Mouse (Mus musculus) forebrain, embryonic 10.5 days (tissue): ENCODE measurements at regions not wholly inside any gene's neighbourhood (a gene's known extent, or its start where the extent isn't known, plus 50 kb on each side); places are given as distances from the start of the nearest gene placed in this dataset.
A peak's percentile ranks its signal among the peaks of the same experiment; 100 is the strongest.
"Not testable (repeated sequence)": the region's sequence is repeated elsewhere in the genome, so short reads cannot be mapped to it uniquely, and the experiment has no call there.

Experiments used
- DNase-seq: peaks from one replicate; pipeline ENCODE4 v3.0.0-alpha.2; 2017; ENCODE audit warnings: low spot score; ENCODE audit errors: extremely low spot score
- H3K27ac ChIP-seq: fragments of 300-500 bp; sonication (generic); 2 replicates; pipeline ENCODE4 v1.5.1; 2016; ENCODE audit warnings: mild to moderate bottlenecking
- H3K27me3 ChIP-seq: fragments of 300-500 bp; sonication (generic); 2 replicates; pipeline ENCODE4 v1.6.1; 2016; ENCODE audit warnings: mild to moderate bottlenecking; ENCODE audit not compliant: poor library complexity, severe bottlenecking
- H3K36me3 ChIP-seq: fragments of 300-500 bp; sonication (generic); replicated peaks from 2 replicates; pipeline ENCODE4 v1.6.1; 2016; ENCODE audit warnings: mild to moderate bottlenecking, moderate library complexity
- H3K4me1 ChIP-seq: fragments of 300-500 bp; sonication (generic); 2 replicates; pipeline ENCODE4 v1.6.1; 2016
- H3K4me3 ChIP-seq: fragments of 300-500 bp; sonication (generic); 2 replicates; pipeline ENCODE4 v1.5.1; 2016; ENCODE audit warnings: mild to moderate bottlenecking, moderate library complexity
- H3K9me3 ChIP-seq: fragments of 300-500 bp; sonication (generic); 2 replicates; pipeline ENCODE4 v1.6.1; 2016; ENCODE audit warnings: mild to moderate bottlenecking, moderate library complexity
- WGBS: fragments of 180-500 bp; shearing (Covaris S2); methylation state at CpG from one replicate; pipeline ENCODE4 v1.1.7; 2016; 5-methylcytosine and 5-hydroxymethylcytosine counted together

GRCm38 (mm10) chr2:116331801-116332200, 266.2 kb upstream of the Meis2 start:
- no peak overlapping the region for H3K27ac ChIP-seq
- H3K9me3 ChIP-seq = no peaks in the 10 kb centered on the region
- peaks cover 3% of the 10 kb centered on the region; the same call in 1 of the 2 replicates for H3K4me1 ChIP-seq
- H3K36me3 ChIP-seq = no peaks in the 10 kb centered on the region
- no peaks in the 10 kb centered on the region for H3K27me3 ChIP-seq
- no peak overlapping the region for H3K4me3 ChIP-seq
- WGBS = 93% methylated on average over 3 of the region's 3 CpGs
- no peak for DNase-seq

DNA sequence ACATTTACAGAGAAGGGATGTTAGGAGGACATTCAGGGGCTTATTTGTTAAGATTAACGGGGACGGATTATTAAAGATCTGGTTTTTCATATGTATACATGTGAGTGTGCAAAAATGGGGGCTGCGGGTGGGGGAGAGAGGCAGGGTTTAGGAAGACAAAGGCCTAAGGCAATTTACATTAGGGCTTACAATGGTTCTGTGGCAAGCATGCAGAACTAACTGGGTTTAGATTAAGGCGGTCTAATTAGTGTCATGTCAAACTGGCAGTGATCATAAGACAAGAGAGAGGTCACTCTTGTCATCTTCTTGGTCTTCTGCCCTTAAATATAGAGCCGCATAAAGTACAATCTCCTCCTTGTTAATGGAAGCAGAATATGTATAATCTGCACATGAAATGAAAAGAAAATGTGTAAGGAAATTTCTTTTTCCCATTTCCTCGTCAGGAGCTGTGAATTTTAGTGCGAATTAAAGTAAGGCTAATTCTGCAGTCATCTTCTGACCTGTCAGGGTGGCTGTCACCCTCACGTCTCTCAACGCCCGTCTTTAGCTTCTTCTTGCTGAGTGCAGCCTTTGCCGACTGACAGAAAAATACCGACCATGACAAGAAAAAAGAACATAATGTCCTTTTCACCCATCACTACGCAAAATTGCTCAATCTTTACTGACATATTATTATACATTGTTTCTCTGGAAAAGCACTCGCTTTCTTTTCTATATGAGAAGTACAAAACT, 256.6 kb upstream of the Meis2 start:
- H3K27me3 ChIP-seq = no peaks in the 10 kb centered on the region
- no peak overlapping the region for H3K4me3 ChIP-seq
- no peaks in the 10 kb centered on the region for H3K36me3 ChIP-seq
- no peak for DNase-seq
- peak overlapping the region; percentile 60; the same call in 1 of the 2 replicates for H3K27ac ChIP-seq
- no peaks in the 10 kb centered on the region for H3K9me3 ChIP-seq
- whole genome bisulfite sequencing = 53% methylated on average over 14 of the region's 14 CpGs
- H3K4me1 ChIP-seq = peaks cover 61% of the 10 kb centered on the region

GRCm38 (mm10) chr2:116299551-116299950, 233.9 kb upstream of the Meis2 start:
- no peak overlapping the region for H3K4me3 ChIP-seq
- WGBS = 74% methylated on average over 1 of the region's 1 CpGs
- H3K9me3 ChIP-seq = no peaks in the 10 kb centered on the region
- no peak overlapping the region for H3K27ac ChIP-seq
- no peaks in the 10 kb centered on the region for H3K27me3 ChIP-seq
- H3K4me1 ChIP-seq = no peaks in the 10 kb centered on the region
- no peaks in the 10 kb centered on the region for H3K36me3 ChIP-seq
- no peak for DNase-seq

DNA sequence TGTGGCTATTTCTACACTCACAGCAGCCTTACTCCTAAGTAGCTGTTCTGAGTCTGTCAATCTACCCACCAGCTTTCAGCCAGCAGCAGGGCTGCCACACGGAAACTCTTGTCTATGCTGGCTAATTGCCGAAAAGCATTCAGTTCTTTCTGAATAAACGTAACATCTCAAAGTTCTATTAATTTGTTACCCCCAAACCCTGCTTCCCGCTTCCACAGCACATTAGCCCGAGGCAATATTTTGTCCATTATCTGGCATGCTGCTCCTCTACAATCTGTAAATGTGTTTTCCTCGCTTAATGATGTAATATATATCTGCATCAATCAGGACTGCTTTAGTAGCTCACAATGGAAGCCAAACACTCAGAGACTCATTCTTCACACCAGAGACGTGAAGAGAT, 224.2 kb upstream of the Meis2 start:
- no peak for DNase-seq
- H3K36me3 ChIP-seq = no peaks in the 10 kb centered on the region
- H3K27me3 ChIP-seq = no peaks in the 10 kb centered on the region
- no peaks in the 10 kb centered on the region for H3K9me3 ChIP-seq
- no peak overlapping the region for H3K4me3 ChIP-seq
- no peak overlapping the region for H3K27ac ChIP-seq
- H3K4me1 ChIP-seq = no peaks in the 10 kb centered on the region
- 81% methylated on average over 7 of the region's 7 CpGs for WGBS

GRCm38 (mm10) chr2:116243191-116243590, 177.6 kb upstream of the Meis2 start:
- H3K9me3 ChIP-seq, H3K36me3 ChIP-seq, DNase-seq, H3K27me3 ChIP-seq, H3K4me3 ChIP-seq, H3K4me1 ChIP-seq, H3K27ac ChIP-seq: not testable (repeated sequence)
- 58% methylated on average over 3 of the region's 3 CpGs for WGBS

DNA sequence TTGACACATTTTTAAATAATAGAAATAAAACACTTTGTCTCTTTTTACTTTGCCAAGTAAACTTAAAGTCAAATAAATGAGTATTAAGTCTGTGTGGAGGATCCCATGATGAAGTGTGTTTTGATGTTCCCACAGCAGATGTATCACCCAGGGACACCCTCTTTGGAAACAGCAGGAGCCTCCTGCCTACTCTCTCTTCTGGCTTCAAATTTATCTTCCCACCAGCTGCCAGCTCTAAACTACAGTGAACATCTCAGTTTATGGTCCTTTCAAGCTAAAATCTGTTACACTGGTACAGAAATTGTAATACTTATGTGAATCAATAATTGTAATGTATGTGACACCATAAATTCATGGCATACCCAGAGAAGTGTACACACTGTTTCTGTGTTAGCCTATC, 171.1 kb upstream of the Meis2 start:
- no peaks in the 10 kb centered on the region for H3K36me3 ChIP-seq
- no peak overlapping the region for H3K27ac ChIP-seq
- H3K9me3 ChIP-seq = no peaks in the 10 kb centered on the region
- DNase-seq = no peak
- H3K4me1 ChIP-seq = no peaks in the 10 kb centered on the region
- H3K27me3 ChIP-seq = no peaks in the 10 kb centered on the region
- H3K4me3 ChIP-seq = no peak overlapping the region

- no peaks in the 10 kb centered on the region for H3K9me3 ChIP-seq
- no peaks in the 10 kb centered on the region for H3K27me3 ChIP-seq
- 93% methylated on average over 1 of the region's 1 CpGs for WGBS
- DNase-seq = no peak
- no peaks in the 10 kb centered on the region for H3K4me1 ChIP-seq
- H3K36me3 ChIP-seq = no peaks in the 10 kb centered on the region
- no peak overlapping the region for H3K27ac ChIP-seq
- H3K4me3 ChIP-seq = no peak overlapping the region
Observed at GRCm38 (mm10) chr2:116232793-116233192, 167.2 kb upstream of the Meis2 start.

DNA sequence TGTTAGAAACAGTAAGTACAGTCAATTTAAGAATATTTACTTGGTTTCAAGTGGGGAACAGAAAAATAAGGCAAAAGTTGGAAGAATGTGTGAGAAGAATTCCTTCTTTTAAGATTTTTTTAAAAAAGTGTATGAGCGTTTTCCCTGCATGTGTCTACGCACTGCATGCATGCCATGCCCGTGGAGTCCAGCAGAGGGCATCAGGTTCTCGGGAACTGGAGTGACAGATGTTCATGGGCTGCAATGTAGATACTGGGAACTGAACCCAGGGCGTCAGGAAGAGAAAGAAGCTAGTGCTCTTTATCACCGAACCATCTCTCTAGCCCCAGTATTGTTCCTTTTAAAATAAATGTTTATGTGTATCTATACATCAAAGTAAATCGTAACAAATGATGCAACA, 150.8 kb upstream of the Meis2 start:
- 0 out of 2 replicates have a peak, but pooled peaks cover 3% of the 10 kb centered on the region for H3K4me1 ChIP-seq
- no peak for DNase-seq
- H3K9me3 ChIP-seq = no peaks in the 10 kb centered on the region
- WGBS = 76% methylated on average over 7 of the region's 7 CpGs
- H3K27me3 ChIP-seq = no peaks in the 10 kb centered on the region
- no peak overlapping the region for H3K27ac ChIP-seq
- no peaks in the 10 kb centered on the region for H3K36me3 ChIP-seq
- no peak overlapping the region for H3K4me3 ChIP-seq

DNA sequence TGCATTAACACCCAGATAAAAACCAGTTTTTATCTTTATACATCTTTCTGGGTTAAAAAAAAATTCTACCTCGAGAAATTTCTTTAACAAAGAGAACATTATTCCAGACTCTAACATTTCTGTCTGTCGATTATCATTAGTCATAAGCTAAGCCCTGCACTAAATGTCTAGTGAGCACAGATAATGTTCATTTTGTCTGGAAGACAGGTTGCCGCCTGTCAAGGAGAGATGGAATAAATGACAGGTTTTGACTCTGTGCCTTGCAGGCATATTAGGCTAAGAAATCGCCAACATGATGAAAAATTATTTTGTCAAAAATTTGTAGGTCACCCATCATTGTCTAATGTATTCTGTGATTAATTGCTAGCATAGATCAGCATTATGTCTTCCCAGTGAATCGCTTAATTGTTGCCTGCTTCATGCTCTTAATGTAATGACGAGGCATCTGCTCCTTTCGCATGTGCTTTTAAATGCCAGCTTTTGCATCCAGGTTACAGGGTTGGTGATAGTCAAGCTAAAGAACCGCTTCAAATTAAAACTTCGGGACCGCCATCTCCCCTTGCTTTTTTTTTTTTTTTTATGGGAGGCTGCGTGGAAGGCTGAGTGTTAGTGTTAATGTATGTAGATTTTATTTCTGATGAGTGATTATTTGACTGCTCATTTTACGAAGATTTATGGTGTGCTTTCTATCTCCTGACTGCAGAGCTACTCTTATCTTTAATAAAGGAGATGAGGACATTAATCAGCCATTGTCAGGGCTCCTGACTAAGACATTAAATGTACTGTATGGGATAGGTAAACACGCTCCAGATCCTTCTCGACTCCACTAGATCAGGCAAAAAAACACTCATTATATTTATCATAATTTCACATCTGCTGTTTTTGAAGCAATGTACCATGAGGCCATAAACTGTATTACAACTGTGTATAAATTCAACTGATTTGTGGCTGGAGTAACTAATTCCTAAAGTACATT, 135.9 kb upstream of the Meis2 start:
- Histone ChIP-seq H3K4me3 (no peak overlapping the region), H3K36me3 (no peaks in the 10 kb centered on the region), H3K9me3 (no peaks in the 10 kb centered on the region), H3K27ac (no peak overlapping the region), H3K4me1 (no peaks in the 10 kb centered on the region), H3K27me3 (no peaks in the 10 kb centered on the region)
- no peak for DNase-seq
- WGBS = 88% methylated on average over 14 of the region's 14 CpGs

DNA sequence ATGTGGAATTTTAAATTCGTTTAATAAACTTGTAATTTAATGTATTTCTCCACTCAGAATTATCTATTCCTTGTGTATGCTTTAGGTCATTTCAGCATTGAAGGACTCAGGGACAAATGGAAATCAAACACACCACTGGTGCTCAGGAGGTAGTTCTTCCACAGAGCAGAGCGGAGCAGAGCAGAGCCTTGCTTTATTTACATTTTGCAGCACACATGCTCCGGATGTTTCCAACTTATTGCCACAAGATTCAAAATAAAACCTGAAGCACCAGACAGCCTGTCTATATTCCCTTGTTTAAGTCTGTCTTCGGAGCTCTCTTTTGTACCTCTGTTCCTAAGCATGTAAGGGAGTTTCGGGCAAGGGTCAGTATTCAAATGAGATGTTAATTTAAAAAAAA, 135.2 kb upstream of the Meis2 start:
- DNase-seq = no peak
- Histone ChIP-seq H3K4me1 (no peaks in the 10 kb centered on the region), H3K36me3 (no peaks in the 10 kb centered on the region), H3K27ac (no peak overlapping the region), H3K27me3 (no peaks in the 10 kb centered on the region), H3K9me3 (no peaks in the 10 kb centered on the region), H3K4me3 (no peak overlapping the region)
- WGBS = 83% methylated on average over 5 of the region's 5 CpGs

DNA sequence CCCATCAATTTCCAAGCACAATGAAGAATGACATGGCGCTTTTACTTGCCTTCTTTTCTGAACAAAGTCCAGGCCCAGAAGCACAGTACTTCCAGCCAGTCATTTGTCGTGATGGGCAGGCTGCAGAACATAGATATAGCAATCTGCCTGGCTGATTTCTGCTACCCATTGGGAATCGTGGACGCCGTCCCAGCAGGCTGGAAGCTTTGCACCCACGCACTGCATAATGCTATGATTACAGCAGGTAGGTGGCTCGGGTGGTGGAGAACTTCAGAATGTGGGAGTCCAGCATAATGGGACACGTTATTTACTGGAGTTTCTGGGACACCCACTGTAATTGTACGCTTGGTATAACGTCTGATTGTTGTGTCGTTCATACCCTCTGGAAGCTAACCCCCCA, 116.2 kb upstream of the Meis2 start:
- 88% methylated on average over 11 of the region's 11 CpGs for WGBS
- H3K27ac ChIP-seq = no peak overlapping the region
- H3K9me3 ChIP-seq = no peaks in the 10 kb centered on the region
- no peaks in the 10 kb centered on the region for H3K4me1 ChIP-seq
- DNase-seq = no peak
- H3K36me3 ChIP-seq = no peaks in the 10 kb centered on the region
- no peak overlapping the region for H3K4me3 ChIP-seq
- no peaks in the 10 kb centered on the region for H3K27me3 ChIP-seq

GRCm38 (mm10) chr2:116177155-116177554, 111.5 kb upstream of the Meis2 start:
- DNase-seq = no peak
- H3K4me3 ChIP-seq = no peak overlapping the region
- no peaks in the 10 kb centered on the region for H3K4me1 ChIP-seq
- 89% methylated on average over 3 of the region's 3 CpGs for WGBS
- no peaks in the 10 kb centered on the region for H3K9me3 ChIP-seq
- H3K27me3 ChIP-seq = no peaks in the 10 kb centered on the region
- no peak overlapping the region for H3K27ac ChIP-seq
- H3K36me3 ChIP-seq = no peaks in the 10 kb centered on the region
